Mouse (Mus musculus): ENCODE measurements around the gene Abcg1. TPM values are rescaled to one million over a fixed set of nuclear protein-coding genes. Genes with fewer than 3 reads are reported as not detected.

The Abcg1 gene
- polyA plus RNA-seq, 1 experiment: 2.5 TPM

DNA sequence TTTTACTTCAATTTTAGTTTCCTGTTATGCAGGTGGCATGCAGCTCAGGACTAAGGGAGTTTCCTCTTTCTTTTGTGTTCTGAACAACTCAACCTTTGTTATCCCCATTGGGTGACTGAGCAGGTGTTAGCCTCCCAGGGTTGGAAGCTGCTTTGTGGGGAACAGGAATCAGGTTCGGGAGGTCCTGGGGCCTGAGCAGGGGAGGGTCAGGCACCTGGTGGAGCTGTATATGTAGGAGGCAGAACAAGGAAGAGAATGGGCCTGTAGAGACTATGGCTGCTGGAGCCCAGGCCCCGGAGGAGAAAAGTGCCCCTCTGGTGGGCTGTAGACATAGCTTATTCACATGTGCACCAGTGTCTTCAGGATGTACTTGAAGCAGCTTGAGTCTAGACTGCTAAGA lies 24.2 kb upstream of the Abcg1 start:
- H3K27ac ChIP-seq (ENCODE audit: insufficient read depth, low read depth, low read length): no peak overlapping the region
- TF ChIP-seq POLR2A (IDR thresholded peaks at IDR 0.05; ENCODE audit: low read depth, low read length): no peak
- no peak overlapping the region for H3K4me3 ChIP-seq (ENCODE audit: low read depth, low read length)
- 32% methylated on average over 2 of the region's 2 CpGs for WGBS
- H3K27me3 ChIP-seq (ENCODE audit: control insufficient read depth, insufficient read depth, low read length): no peaks in the 10 kb centered on the region
- no peaks in the 10 kb centered on the region for H3K36me3 ChIP-seq (ENCODE audit: control insufficient read depth, insufficient read depth, low read length)
- no peaks in the 10 kb centered on the region for H3K4me1 ChIP-seq (ENCODE audit: control insufficient read depth, insufficient read depth, insufficient read length, low read length)

- H3K36me3 ChIP-seq (ENCODE audit: control insufficient read depth, insufficient read depth, low read length): no peaks in the 10 kb centered on the region
- WGBS: 34% methylated on average over 5 of the region's 5 CpGs
- no peak overlapping the region for H3K27ac ChIP-seq (ENCODE audit: insufficient read depth, low read depth, low read length)
- no peaks in the 10 kb centered on the region for H3K27me3 ChIP-seq (ENCODE audit: control insufficient read depth, insufficient read depth, low read length)
- no peak for TF ChIP-seq CTCF (IDR thresholded peaks at IDR 0.05; ENCODE audit: extremely low read depth, insufficient read length, insufficient replicate concordance, low read depth, low read length)
- no peak for TF ChIP-seq POLR2A (IDR thresholded peaks at IDR 0.05; ENCODE audit: low read depth, low read length)
- peaks cover 4% of the 10 kb centered on the region; the same call in 1 of the 2 replicates for H3K4me1 ChIP-seq (ENCODE audit: control insufficient read depth, insufficient read depth, insufficient read length, low read length)
- no peak overlapping the region for H3K4me3 ChIP-seq (ENCODE audit: low read depth, low read length)
These were observed 23.3 kb upstream of the Abcg1 start for GRCm38 (mm10) chr17:31034165-31034564.

DNA sequence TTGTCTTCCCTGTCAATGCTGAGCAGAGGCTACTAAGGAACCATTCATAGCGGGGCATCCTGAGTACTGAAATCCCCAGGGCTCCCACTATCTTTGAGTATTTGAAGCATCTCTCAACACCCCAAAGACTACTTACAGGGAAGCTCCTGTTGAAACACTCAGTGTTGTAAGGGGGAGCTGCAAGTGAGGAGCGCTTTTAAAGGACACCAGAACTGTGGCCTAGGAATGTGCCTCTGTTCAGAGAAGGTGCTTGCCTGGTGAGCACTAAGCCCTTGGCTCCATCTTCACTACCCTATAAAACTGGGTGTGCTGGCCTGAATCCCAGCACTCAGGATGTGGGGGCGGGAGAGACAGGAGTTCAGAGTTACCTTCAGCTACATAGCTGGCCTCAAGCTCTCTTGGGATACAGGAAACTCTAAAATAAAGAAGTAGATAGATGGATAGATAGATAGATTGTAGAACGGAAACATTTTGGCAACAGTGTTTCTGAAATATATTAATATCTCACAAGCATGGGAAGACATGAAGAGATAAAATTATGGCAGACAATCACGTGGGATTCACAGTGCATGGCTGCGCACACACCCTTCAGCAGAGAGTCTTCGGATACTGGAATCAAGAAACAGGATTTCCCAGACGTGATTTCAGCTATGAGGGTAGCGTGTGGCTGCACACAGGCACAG lies 22.7 kb upstream of the Abcg1 start:
- no peak overlapping the region for H3K4me3 ChIP-seq (ENCODE audit: low read depth, low read length)
- H3K4me1 ChIP-seq (ENCODE audit: control insufficient read depth, insufficient read depth, insufficient read length, low read length): peaks cover 4% of the 10 kb centered on the region; the same call in 1 of the 2 replicates
- no peak overlapping the region for H3K27ac ChIP-seq (ENCODE audit: insufficient read depth, low read depth, low read length)
- 78% methylated on average over 9 of the region's 9 CpGs for WGBS
- no peaks in the 10 kb centered on the region for H3K27me3 ChIP-seq (ENCODE audit: control insufficient read depth, insufficient read depth, low read length)
- TF ChIP-seq CTCF (IDR thresholded peaks at IDR 0.05; ENCODE audit: extremely low read depth, insufficient read length, insufficient replicate concordance, low read depth, low read length) (no peak), POLR2A (IDR thresholded peaks at IDR 0.05; ENCODE audit: low read depth, low read length) (no peak)
- H3K36me3 ChIP-seq (ENCODE audit: control insufficient read depth, insufficient read depth, low read length): no peaks in the 10 kb centered on the region

DNA sequence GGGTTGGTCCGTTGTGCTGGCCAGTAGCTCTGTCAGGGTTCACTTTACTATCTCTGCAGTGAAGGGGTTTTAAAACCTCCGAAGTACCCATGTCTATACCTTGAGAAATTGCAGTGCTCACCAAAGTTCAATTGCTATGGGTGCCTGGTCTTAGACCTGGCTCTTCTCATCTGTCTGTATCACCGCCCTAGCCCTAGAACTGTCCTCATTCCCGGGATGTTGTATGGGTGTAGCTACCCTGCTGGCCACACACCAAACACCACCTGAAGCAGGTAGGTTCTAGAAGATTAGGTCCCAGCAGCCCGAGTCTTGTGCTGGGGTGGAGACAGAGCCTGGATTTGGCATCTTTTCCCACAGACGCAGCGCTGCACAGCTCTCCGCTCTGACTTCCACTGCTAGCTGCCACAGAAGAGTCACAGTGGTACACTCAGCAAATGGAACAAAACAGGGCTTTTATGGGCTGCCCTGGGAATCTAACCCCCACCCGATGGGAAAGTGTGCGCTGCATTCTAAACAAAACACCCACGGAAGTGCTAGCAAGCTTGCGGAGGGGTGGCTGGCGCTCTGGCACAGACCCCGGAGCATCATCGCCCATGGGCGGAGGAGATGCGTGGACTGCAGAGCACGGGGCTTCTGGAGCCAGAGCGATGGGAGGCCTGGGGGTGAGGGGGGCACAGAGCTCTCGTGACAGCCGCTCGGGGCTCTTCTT lies 21.2 kb upstream of the Abcg1 start:
- Histone ChIP-seq H3K27ac (ENCODE audit: insufficient read depth, low read depth, low read length) (no peak overlapping the region), H3K4me3 (ENCODE audit: low read depth, low read length) (no peak overlapping the region), H3K36me3 (ENCODE audit: control insufficient read depth, insufficient read depth, low read length) (no peaks in the 10 kb centered on the region), H3K4me1 (ENCODE audit: control insufficient read depth, insufficient read depth, insufficient read length, low read length) (peaks cover 4% of the 10 kb centered on the region; the same call in 1 of the 2 replicates), H3K27me3 (ENCODE audit: control insufficient read depth, insufficient read depth, low read length) (no peaks in the 10 kb centered on the region)
- WGBS: 88% methylated on average over 22 of the region's 22 CpGs
- no peak for TF ChIP-seq CTCF (IDR thresholded peaks at IDR 0.05; ENCODE audit: extremely low read depth, insufficient read length, insufficient replicate concordance, low read depth, low read length)
- TF ChIP-seq POLR2A (IDR thresholded peaks at IDR 0.05; ENCODE audit: low read depth, low read length): no peak

DNA sequence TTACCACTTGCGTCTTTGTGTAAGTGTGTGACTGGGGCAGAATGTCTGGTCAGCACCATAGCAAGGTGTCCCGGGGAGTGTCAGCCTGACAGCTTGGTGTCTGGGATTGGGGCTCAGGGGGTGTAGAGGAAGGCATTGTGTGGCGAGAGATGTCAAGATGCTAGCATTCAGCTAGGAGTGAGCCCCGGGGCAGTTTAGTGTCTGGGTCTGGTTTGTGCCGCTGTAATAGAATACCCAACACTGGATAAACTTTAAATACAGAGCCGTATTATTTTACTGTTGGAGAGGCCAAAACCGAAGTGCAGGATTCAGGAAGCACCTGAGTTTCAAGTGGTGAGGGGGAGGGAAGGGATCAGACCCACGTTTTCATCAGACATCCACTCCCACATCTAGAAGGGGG lies 20.1 kb upstream of the Abcg1 start:
- Histone ChIP-seq H3K4me1 (ENCODE audit: control insufficient read depth, insufficient read depth, insufficient read length, low read length) (peaks cover 4% of the 10 kb centered on the region; the same call in 1 of the 2 replicates), H3K4me3 (ENCODE audit: low read depth, low read length) (no peak overlapping the region), H3K36me3 (ENCODE audit: control insufficient read depth, insufficient read depth, low read length) (no peaks in the 10 kb centered on the region), H3K27me3 (ENCODE audit: control insufficient read depth, insufficient read depth, low read length) (no peaks in the 10 kb centered on the region), H3K27ac (ENCODE audit: insufficient read depth, low read depth, low read length) (no peak overlapping the region)
- 78% methylated on average over 8 of the region's 8 CpGs for WGBS
- TF ChIP-seq POLR2A (IDR thresholded peaks at IDR 0.05; ENCODE audit: low read depth, low read length): no peak
- no peak for TF ChIP-seq CTCF (IDR thresholded peaks at IDR 0.05; ENCODE audit: extremely low read depth, insufficient read length, insufficient replicate concordance, low read depth, low read length)

- Histone ChIP-seq H3K36me3 (ENCODE audit: control insufficient read depth, insufficient read depth, low read length) (no peaks in the 10 kb centered on the region), H3K27ac (ENCODE audit: insufficient read depth, low read depth, low read length) (no peak overlapping the region), H3K4me1 (ENCODE audit: control insufficient read depth, insufficient read depth, insufficient read length, low read length) (peaks cover 4% of the 10 kb centered on the region; the same call in 1 of the 2 replicates), H3K27me3 (ENCODE audit: control insufficient read depth, insufficient read depth, low read length) (no peaks in the 10 kb centered on the region), H3K4me3 (ENCODE audit: low read depth, low read length) (no peak overlapping the region)
- no peak for TF ChIP-seq CTCF (IDR thresholded peaks at IDR 0.05; ENCODE audit: extremely low read depth, insufficient read length, insufficient replicate concordance, low read depth, low read length)
- no peak for TF ChIP-seq POLR2A (IDR thresholded peaks at IDR 0.05; ENCODE audit: low read depth, low read length)
- 40% methylated on average over 4 of the region's 4 CpGs for WGBS
These were observed 19.1 kb upstream of the Abcg1 start for GRCm38 (mm10) chr17:31038381-31038780.

- peaks cover 4% of the 10 kb centered on the region; the same call in 1 of the 2 replicates for H3K4me1 ChIP-seq (ENCODE audit: control insufficient read depth, insufficient read depth, insufficient read length, low read length)
These were observed 17.8 kb upstream of the Abcg1 start for GRCm38 (mm10) chr17:31039626-31040025.

More at GRCm38 (mm10) chr17:31039626-31040025, 17.8 kb upstream of the Abcg1 start:
- Histone ChIP-seq H3K27me3 (ENCODE audit: control insufficient read depth, insufficient read depth, low read length) (no peaks in the 10 kb centered on the region), H3K4me3 (ENCODE audit: low read depth, low read length) (no peak overlapping the region), H3K27ac (ENCODE audit: insufficient read depth, low read depth, low read length) (no peak overlapping the region), H3K36me3 (ENCODE audit: control insufficient read depth, insufficient read depth, low read length) (no peaks in the 10 kb centered on the region)
- WGBS: 34% methylated on average over 7 of the region's 7 CpGs
- no peak for TF ChIP-seq POLR2A (IDR thresholded peaks at IDR 0.05; ENCODE audit: low read depth, low read length)
- no peak for TF ChIP-seq CTCF (IDR thresholded peaks at IDR 0.05; ENCODE audit: extremely low read depth, insufficient read length, insufficient replicate concordance, low read depth, low read length)
